In the genomic region with DNA sequence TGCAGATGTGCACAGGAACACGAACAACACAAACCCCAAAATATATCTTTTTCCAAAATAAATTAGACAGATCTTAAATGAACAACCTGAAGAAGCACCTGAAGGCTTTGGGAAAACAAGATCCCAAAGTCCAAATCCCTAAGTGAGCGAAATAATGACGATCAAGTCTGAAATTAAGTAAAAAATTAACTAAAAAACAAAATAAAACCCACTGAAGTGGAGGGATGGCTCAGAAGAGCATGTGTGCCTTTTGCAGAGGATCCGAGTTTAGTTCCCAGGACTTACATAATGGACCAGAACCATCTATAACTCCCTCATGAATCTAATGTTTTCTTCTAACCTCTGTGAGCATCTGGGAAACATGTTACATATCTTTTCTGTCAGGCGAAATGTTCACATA, we compare ENCODE assay signal across 21 mouse cellular contexts. TPM values are rescaled to one million over a fixed set of nuclear protein-coding genes. Genes with fewer than 3 reads are reported as not detected.
"Had no signal": no experiment of that assay in that cellular context is flagged by ENCODE, and none has a peak within 500 bp of the region (broad histone marks: within the 10 kb centered on the region; RNA-seq: fewer than 3 reads in every experiment).

No protein-coding gene starts in this region.

- H3K4me2 ChIP-seq: neural tube, embryonic 13.5 days; stomach, embryonic 15.5 days had no signal

- H3K9ac ChIP-seq: neural tube, embryonic 13.5 days; neural tube, embryonic 15.5 days; stomach, embryonic 15.5 days had no signal

- H3K27me3 ChIP-seq: neural tube, embryonic 13.5 days; neural tube, embryonic 15.5 days; stomach, embryonic 15.5 days had no signal

- H3K27ac ChIP-seq: neural tube, embryonic 13.5 days; neural tube, embryonic 15.5 days; stomach, embryonic 15.5 days; stomach, postnatal 0 days had no signal

- H3K4me3 ChIP-seq: neural tube, embryonic 13.5 days had no signal

- H3K36me3 ChIP-seq: neural tube, embryonic 13.5 days; neural tube, embryonic 15.5 days; stomach, embryonic 15.5 days had no signal

- DNase-seq: retina, postnatal 1 day; right cerebral cortex, adult 18-20 months; right cerebral cortex, postnatal 14 days; right cerebral cortex, postnatal 25 days; right cerebral cortex, postnatal 4 days; spleen, adult 18-20 months; thymus, adult 18-20 months; thymus, adult 2 months; thymus, postnatal 14 days; thymus, postnatal 25 days; thymus, postnatal 36 days; thymus, postnatal 4 days had no signal

- H3K9me3 ChIP-seq: neural tube, embryonic 13.5 days; neural tube, embryonic 15.5 days; stomach, embryonic 15.5 days had no signal

RNA-seq across cellular contexts. Expression of gene Actl9, which starts 40.4 kb away (rescaled TPM):
- polyA plus RNA-seq: neural tube, embryonic 13.5 days; neural tube, embryonic 14.5 days; neural tube, embryonic 15.5 days; small intestine, adult 2 months; stomach, embryonic 14.5 days; stomach, embryonic 15.5 days; stomach, embryonic 16.5 days; stomach, postnatal 0 days; thymus, postnatal 0 days had no signal
